Mouse (Mus musculus) erythroblast, embryonic 14.5 days (primary cell): ENCODE results near the gene Taco1. TPM values are rescaled to one million over a fixed set of nuclear protein-coding genes. Genes with fewer than 3 reads are reported as not detected.
"Not testable (repeated sequence)": the region's sequence is repeated elsewhere in the genome, so short reads cannot be mapped to it uniquely, and the experiment has no call there.

Source experiments
- H3K27me3 ChIP-seq: 2 replicates; pipeline ENCODE4 v1.6.1; 2012; ENCODE audit warnings: inconsistent platforms; ENCODE audit not compliant: control insufficient read depth
- H3K36me3 ChIP-seq: 2 replicates; pipeline ENCODE4 v1.6.1; 2012; ENCODE audit warnings: mild to moderate bottlenecking, inconsistent platforms; ENCODE audit not compliant: control insufficient read depth
- H3K4me1 ChIP-seq: 2 replicates; pipeline ENCODE4 v1.6.1; 2012; ENCODE audit warnings: inconsistent platforms; ENCODE audit not compliant: control insufficient read depth
- H3K4me3 ChIP-seq: replicated peaks from 2 replicates; pipeline ENCODE3; 2012; ENCODE audit warnings: moderate library complexity, mild to moderate bottlenecking, inconsistent platforms
- H3K9me3 ChIP-seq: 2 replicates; pipeline ENCODE4 v1.6.1; 2012; ENCODE audit warnings: low read length, inconsistent platforms, mixed read lengths; ENCODE audit not compliant: control insufficient read depth
- GATA1 ChIP-seq: IDR thresholded peaks from 2 replicates; pipeline ENCODE4 v1.6.1; 2012; ENCODE audit warnings: low read length, inconsistent platforms, mixed read lengths
- TAL1 ChIP-seq: IDR thresholded peaks from 3 replicates; pipeline ENCODE4 v1.6.1; 2012; ENCODE audit warnings: low read length, inconsistent platforms, mixed read lengths
- polyA plus RNA-seq: library from polyadenylated mRNA; stranded (reverse); fragments of >175 nt; gene quantifications from 2 replicates; pipeline ENCODE4 v1.2.3, GENCODE M21; 2012

The Taco1 gene
- polyA plus RNA-seq, 1 experiment: 0.49 TPM

DNA sequence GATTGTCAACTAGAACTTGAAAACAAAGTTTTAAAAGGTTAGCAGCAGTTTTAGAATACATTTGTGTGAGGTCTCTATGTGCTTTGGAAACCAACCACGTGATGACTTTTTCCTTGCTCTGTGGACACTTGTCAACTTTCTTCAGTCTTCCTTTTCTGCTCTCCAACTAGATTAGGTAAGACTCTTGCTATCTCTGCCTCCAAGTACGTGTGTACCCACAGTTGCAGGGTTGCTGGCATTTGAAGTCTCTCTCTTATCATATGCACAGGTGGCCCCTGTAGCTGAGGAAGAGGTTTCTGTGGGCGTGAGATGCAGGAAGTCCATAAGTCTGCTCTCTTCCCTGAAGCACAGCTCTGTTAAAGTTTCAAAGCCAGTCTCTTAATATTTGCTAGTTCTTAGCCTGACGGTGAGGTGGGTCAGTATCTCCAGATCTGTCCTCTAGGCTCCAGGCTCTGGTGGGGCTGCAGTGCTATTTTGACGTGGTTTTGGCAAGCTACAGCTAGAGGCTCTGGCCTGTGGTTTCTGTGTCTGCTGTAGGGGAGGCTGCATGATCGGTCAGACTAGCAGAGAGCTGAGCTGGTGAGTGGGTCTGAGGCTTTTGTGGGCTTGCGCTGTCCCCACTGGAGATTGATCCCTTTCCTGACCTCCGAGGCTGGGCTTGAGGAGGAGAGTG lies 8.9 kb upstream of the Taco1 start:
- peak; percentile 24; the same call in 1 of the 2 replicates for TF ChIP-seq GATA1
- TF ChIP-seq TAL1: 0 out of 3 replicates have a peak, but pooled peaks have one; percentile 26
- Histone ChIP-seq H3K4me1 (peaks cover 55% of the 10 kb centered on the region), H3K4me3 (no peak overlapping the region), H3K36me3 (peaks cover 83% of the 10 kb centered on the region), H3K27me3 (no peaks in the 10 kb centered on the region), H3K9me3 (no peaks in the 10 kb centered on the region)

DNA sequence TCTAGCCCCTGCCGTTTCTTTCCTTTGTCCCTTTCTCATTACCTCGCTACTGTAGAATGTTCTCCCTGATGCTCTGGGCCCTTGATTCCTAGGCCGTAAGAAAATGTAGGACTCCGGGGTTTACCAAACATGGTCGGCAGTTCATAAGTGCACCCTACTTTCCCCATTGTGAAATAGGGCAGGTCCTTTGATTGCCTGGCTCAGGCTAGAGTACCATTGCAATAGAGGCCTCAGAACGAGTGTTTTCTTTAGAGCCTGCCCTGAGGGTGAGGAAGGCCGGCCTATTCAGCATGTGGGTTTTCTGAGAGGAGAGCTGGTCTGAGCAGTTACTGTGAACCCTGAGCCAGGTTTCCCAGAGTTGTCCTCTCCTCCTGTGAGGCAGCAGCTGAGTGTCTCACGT lies 7.8 kb upstream of the Taco1 start:
- Histone ChIP-seq H3K27me3 (no peaks in the 10 kb centered on the region), H3K9me3 (no peaks in the 10 kb centered on the region), H3K36me3 (peaks cover 72% of the 10 kb centered on the region), H3K4me1 (peaks cover 55% of the 10 kb centered on the region), H3K4me3 (no peak overlapping the region)
- TF ChIP-seq GATA1 (no peak), TAL1 (no peak)

DNA sequence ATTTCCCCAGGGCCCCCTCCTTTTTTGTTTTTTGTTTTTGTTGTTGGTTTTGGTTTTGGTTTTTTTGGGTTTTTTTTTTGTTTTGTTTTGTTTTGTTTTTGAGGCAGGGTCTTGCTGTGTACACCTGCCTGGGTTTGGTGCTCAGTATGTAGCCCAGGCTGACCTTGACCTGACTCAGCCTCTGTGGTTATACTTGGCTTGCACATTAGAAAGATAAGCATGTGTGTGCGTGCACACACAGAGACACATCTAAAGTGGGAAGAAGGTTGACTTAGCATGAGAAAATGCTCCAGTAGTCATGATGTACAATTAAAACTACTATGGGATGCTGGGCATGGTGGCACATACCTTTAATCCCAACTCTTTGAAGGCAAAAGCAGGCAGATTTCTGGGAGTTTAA lies 5.3 kb upstream of the Taco1 start:
- no peak overlapping the region for H3K4me3 ChIP-seq
- H3K9me3 ChIP-seq: no peaks in the 10 kb centered on the region
- TF ChIP-seq TAL1 (no peak), GATA1 (no peak)
- H3K36me3 ChIP-seq: peaks cover 47% of the 10 kb centered on the region
- no peaks in the 10 kb centered on the region for H3K27me3 ChIP-seq
- H3K4me1 ChIP-seq: peaks cover 43% of the 10 kb centered on the region

DNA sequence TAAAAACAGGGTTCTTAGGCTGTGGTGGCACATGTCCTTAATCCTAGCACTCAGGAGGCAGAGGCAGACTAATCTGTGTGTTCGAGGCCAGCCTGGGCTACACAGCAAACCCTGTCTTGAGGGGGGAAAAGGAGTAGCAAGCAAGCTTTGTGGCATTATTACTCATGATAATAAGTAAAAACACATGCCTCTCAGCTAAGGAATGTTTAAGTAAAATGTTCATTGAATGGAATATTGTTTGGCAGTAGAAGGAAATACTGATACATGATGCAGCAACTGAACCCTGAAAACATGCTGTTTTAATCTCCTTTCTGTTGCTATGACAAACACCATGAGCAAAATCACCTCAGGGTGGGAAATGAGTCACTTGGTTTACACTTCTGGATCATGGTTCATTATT lies 4.5 kb upstream of the Taco1 start:
- H3K27me3 ChIP-seq: no peaks in the 10 kb centered on the region
- peaks cover 41% of the 10 kb centered on the region for H3K4me1 ChIP-seq
- H3K9me3 ChIP-seq: no peaks in the 10 kb centered on the region
- TF ChIP-seq TAL1 (no peak), GATA1 (no peak)
- peaks cover 40% of the 10 kb centered on the region for H3K36me3 ChIP-seq
- H3K4me3 ChIP-seq: no peak overlapping the region

DNA sequence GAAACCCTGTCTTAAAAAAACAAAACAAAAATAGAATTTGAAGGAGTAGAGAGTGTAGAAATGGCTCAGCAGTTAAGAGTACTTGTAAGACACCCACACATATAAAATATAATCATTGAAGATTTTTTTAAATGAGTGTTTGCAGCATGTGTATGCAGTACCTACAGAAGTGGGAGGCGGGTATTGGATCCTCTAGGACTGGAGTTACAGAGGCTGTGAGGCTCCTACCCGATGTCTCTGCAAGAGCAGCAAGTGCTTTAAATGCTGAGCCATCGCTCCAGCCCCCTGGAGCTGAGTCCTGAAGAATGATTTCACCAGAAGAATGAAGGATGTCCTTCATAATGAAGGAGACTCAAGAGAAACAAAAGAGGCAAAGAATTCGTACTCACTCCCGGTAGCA lies 2.1 kb upstream of the Taco1 start:
- peaks cover 35% of the 10 kb centered on the region for H3K4me1 ChIP-seq
- TF ChIP-seq TAL1 (no peak), GATA1 (no peak)
- no peaks in the 10 kb centered on the region for H3K9me3 ChIP-seq
- peaks cover 15% of the 10 kb centered on the region for H3K36me3 ChIP-seq
- H3K27me3 ChIP-seq: no peaks in the 10 kb centered on the region
- H3K4me3 ChIP-seq: no peak overlapping the region

DNA sequence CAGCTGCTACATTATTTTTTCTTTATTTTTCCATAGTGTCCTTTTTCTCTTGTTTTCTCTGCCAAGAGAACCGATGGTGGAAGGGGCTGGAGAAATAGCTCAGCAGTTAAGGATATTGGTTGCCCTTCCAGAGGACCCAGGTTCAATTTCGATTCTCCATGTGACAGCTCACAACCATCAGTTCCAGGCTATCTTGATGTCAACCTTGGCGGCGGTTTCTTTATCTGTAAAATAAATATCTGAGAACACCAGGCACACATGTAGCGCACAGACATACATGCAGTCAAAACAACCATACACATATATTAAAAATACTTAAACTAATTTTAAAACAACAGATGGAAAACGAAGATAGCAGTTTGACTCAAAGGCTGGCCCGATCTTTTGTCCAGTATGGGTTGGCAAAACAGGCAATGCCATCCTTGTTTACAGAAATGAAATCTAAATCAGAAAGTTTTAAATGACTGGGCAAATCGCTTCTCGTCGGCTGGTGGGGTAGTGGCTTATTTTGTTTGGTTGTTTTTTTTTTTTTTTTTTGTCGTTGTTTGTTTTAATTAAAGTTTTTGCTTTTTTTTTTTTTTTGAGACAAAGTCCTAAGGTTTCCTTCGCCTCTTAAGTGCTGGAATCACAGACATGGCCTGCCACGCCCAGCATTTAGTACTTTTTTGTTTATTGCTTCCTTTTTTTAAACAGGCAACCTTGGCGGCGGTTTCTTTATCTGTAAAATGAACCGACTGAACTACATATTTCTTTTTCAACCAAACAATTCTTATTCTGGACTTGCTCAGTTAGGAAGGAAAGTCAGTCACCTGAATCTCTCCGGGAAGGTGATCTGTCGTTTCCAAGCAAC lies 563 bp upstream of the Taco1 start:
- Histone ChIP-seq H3K4me1 (peaks cover 33% of the 10 kb centered on the region), H3K27me3 (no peaks in the 10 kb centered on the region), H3K4me3 (peak overlapping the region; percentile 97), H3K9me3 (no peaks in the 10 kb centered on the region), H3K36me3 (peaks cover 4% of the 10 kb centered on the region)
- TF ChIP-seq GATA1 (no peak), TAL1 (no peak)

DNA sequence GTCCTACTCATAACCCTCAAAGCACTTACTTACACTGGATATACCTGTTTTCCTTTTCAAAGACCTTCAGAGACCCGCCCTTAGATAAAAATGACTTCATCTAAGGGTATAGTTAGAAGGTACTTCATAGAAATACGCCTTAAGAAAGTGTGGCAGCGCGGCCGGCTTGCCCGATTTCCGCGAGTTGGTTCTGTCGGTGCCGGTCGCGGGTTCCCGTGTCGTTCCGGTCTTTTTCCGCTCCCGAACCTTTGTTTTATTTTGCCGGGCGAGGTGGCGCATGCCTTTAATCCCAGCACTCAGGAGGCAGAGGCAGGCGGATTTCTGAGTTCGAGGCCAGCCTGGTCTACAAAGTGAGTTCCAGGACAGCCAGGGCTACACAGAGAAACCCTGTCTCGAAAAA lies 755 bp downstream of the Taco1 start:
- Histone ChIP-seq H3K4me1 (peaks cover 31% of the 10 kb centered on the region), H3K36me3 (peaks cover 14% of the 10 kb centered on the region), H3K4me3 (peak overlapping the region; percentile 97)
- H3K9me3 ChIP-seq, H3K27me3 ChIP-seq: not testable (repeated sequence)

DNA sequence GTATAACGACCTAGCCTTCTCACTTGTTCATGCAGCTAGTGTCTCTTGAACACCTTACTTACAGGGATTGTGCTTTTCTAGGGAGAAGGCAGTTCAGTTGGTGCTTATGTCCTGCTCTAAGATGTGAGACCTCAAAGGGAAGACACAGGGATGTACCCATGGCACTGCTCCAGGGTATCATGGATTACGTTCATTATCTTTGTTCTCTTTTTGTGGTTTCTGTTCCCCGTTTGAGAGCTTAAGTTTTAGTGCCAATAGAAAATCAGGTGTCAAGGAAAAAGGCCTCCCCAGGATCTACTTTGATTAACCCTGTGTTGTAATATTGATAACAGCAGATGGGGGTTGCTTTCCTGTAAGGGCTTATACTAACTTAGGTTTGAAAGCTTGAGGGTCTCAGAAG lies 7.9 kb downstream of the Taco1 start:
- no peak for TF ChIP-seq TAL1
- TF ChIP-seq GATA1: no peak
- H3K9me3 ChIP-seq: no peaks in the 10 kb centered on the region
- H3K36me3 ChIP-seq: peaks cover 44% of the 10 kb centered on the region
- no peaks in the 10 kb centered on the region for H3K27me3 ChIP-seq
- peaks cover 2% of the 10 kb centered on the region; the same call in 1 of the 2 replicates for H3K4me1 ChIP-seq
- no peak overlapping the region for H3K4me3 ChIP-seq

DNA sequence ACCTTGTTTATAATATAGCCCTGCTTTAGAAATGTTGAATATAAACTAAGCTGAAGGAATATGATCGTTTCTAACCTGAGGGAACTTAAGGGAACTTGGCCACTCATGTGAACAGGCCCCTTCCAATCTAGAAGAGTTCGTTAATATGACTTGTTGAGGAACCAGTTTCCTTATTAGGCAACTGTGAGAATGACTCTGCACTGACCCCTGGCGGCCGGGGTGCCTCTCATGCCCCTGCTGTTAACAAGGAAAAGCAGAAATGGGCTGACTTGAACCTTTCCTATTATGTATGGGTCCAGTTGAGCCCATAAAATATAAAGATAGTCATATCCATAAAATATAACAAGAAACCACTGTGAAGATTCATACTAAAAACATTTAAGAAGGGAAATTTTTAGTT lies 10.5 kb downstream of the Taco1 start:
- Histone ChIP-seq H3K36me3 (peaks cover 32% of the 10 kb centered on the region), H3K27me3 (no peaks in the 10 kb centered on the region), H3K9me3 (no peaks in the 10 kb centered on the region), H3K4me3 (no peak overlapping the region), H3K4me1 (no peaks in the 10 kb centered on the region)
- no peak for TF ChIP-seq GATA1
- TF ChIP-seq TAL1: no peak
